Mouse (Mus musculus) regulatory T cell (primary cell): ENCODE results near the gene Sdsl.

Experiments used
- in situ Hi-C: fragments of 300-600 bp; cut with MboI, MseI; formaldehyde crosslinking; loops from one replicate; pipeline ENCODE4 v1.15.1; 2025; ENCODE audit warnings: high pct_unique_total_duplicates

The Sdsl gene

GRCm38 (mm10) chr5:120472770-120473169 lies at the start of gene Sdsl:
Sdsl (minus strand) TSS chr5:120472810.
- in situ Hi-C loops = no loop called here

DNA sequence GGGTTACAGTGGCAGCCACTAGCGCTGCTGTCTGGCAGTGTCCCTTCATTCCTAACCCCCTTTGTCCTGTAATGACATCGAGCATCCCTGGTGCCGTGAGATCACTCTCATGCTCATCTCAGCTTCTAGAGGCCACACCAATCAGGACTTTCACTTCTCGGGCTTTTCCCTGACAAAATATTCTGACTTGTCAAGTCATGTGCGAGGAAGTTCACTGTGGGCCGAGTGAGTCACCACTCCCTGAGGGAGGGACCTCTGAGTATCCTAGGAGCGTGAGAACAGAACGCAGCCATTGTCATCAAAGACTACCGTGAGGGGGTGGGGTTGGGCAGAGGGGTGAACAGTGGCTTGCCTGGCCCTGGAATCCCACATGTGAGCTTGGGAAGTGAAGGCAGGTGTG lies 44.9 kb upstream of the Sdsl start:
- in situ Hi-C loops = loop anchor here (10.0 to 25.0 kb wide), 3 partner anchors 67 to 1320 kb away; partner anchors contain the start of genes Dtx1, Iqcd, Pheta1 and Sh2b3

GRCm38 (mm10) chr5:120516221-120516984 lies 43.8 kb upstream of the Sdsl start:
- in situ Hi-C loops = loop anchor here (10.0 to 25.0 kb wide), 3 partner anchors 68 to 1321 kb away; partner anchors contain the start of genes Dtx1, Iqcd, Pheta1 and Sh2b3

DNA sequence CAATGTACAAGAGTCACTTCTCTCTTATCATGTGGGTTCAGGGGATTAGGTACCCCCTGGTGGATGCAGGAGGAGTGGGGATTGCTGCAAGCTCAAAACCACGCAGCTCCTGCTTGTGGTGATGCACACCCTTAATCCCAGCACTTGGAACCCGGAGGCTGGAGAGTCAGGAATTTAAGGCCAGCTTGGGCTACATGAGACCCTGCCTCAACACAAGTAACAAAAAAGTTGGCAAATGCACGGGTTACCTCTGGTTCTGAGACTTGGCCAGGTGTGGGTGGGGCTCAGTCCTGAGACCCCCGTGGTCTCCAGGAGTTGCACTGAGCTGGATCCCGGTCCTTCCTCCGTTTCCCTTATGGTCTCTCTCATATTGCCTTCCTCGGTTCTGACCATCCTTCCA lies 42.8 kb upstream of the Sdsl start:
- in situ Hi-C loops = loop anchor here (10.0 to 25.0 kb wide), 3 partner anchors 69 to 1322 kb away; partner anchors contain the start of genes Dtx1, Iqcd, Pheta1 and Sh2b3

GRCm38 (mm10) chr5:120514754-120515153 lies 42.1 kb upstream of the Sdsl start:
- in situ Hi-C loops = loop anchor here (10.0 to 25.0 kb wide), 3 partner anchors 70 to 1323 kb away; partner anchors contain the start of genes Dtx1, Iqcd, Pheta1 and Sh2b3

DNA sequence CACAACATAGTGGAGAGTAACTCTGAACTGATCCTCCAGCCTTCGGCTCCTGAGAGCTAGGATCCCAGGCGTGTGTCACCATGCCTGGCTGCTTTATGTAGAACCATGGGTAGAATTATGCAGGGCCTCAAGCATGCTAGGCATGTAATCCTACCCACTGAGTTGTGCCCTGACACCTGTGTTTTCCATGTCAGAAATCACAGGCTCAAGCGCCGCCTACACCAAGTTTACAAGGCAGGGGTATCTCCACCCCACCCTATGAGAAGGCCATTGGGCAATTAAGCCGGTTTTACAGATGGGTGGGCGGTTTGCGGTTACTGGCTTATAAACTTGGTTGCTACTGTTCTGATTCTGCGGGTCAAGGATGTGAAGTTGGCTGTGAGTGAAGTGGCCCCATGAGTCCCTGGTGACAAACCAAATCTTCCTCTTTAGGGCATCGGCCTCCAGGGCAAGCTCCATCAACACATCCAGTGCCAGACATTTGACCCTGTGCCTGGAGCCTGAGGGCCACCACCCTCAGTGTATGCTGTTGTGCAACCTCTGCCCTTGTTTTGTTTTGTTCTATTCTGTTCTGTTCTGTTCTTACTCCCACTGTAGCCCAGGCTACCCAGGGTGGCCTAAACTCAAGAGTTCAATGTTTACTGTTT lies 41.5 kb upstream of the Sdsl start:
- in situ Hi-C loops = loop anchor here (10.0 to 25.0 kb wide), 3 partner anchors 71 to 1323 kb away; partner anchors contain the start of genes Dtx1, Iqcd, Pheta1 and Sh2b3

- in situ Hi-C loops = loop anchor here (10.0 to 25.0 kb wide), 3 partner anchors 72 to 1324 kb away; partner anchors contain the start of genes Dtx1, Iqcd, Pheta1 and Sh2b3
These were observed 40.4 kb upstream of the Sdsl start for GRCm38 (mm10) chr5:120512911-120513555.

- in situ Hi-C loops = loop anchor here (10.0 to 25.0 kb wide), 3 partner anchors 73 to 1326 kb away; partner anchors contain the start of genes Dtx1, Iqcd, Pheta1 and Sh2b3
These were observed 39.1 kb upstream of the Sdsl start for GRCm38 (mm10) chr5:120511643-120512220.

DNA sequence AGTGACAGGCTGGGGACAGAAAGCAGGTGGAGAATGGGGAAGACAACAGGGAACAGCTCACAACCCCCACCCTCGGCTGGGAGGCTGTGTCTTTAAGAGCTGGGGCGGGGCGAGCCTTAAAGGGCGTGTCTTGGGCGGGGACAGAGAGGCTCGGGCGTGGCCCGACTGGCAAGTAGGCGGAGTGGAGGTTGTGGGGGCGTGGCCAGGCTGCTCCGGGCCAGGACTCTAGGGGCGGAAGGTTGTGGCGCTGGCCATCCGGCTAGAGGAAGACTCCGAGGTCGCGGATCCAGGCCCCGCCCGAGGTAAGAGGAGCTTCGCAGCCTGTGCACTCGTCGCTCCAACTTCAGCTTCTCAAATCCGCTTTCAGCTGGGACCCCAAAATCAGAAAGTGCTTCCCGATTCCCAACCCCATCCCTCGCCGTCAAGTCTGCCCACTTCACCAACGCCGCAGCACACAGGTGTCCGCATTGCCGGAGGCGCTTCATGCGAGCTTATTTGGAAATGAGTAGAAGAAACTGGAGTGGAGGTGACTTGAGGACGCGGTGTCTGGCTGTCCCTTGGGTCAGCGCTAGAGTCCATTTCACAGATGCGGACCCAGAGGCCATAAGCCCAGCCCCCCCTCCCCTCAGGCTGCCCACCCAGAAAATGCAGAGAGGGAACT lies 38.5 kb upstream of the Sdsl start, which contains the start of gene Slc8b1:
Slc8b1 (plus strand) TSS at position 187 of the 661 bp plus-strand sequence.
- in situ Hi-C loops = loop anchor here (10.0 to 25.0 kb wide), 3 partner anchors 74 to 1326 kb away; partner anchors contain the start of genes Dtx1, Iqcd, Pheta1 and Sh2b3

DNA sequence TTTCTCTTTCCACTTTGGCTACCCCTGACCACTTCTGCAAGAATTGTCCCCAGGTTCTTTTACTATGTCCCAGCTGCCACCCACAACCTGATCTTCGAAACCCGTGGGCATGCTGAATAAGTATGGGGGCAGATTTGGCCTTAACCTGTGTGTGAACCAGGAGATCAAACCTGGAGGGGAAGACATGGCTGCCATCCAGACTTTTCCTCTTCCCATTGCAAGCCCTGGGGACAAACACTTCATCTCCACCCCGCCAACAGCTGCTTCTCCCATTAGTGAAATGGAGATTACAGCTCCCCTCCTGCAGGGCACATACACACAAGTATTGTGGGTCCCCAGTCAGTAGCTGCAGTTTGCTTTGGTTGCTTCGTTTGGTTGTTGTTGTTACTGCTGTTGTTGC lies 34.7 kb upstream of the Sdsl start:
- in situ Hi-C loops = loop anchor here (25.0 kb wide), 1 partner anchor 1330 kb away; the partner anchor contains the start of genes Pheta1 and Sh2b3

GRCm38 (mm10) chr5:120506490-120506889 lies 33.9 kb upstream of the Sdsl start:
- in situ Hi-C loops = loop anchor here (25.0 kb wide), 1 partner anchor 1331 kb away; the partner anchor contains the start of genes Pheta1 and Sh2b3

DNA sequence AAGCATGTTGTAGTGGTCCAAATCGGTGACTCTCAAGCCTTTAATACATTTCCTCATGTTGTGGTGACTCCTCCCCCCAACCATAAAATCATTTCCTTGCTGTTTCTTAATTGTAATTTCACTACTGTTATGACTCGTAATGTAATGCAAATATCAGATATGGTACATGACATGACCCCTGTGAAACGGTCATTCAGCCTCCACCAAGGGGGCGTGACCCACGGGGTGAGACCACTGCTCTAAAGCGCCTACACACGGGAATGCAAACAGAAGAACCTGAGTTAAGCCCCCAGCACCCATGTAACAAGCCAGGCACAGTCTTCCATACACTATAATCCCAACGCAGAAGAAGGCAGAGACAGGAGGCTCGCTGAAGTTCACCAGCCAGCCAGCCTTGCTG lies 33.2 kb upstream of the Sdsl start:
- in situ Hi-C loops = loop anchor here (25.0 kb wide), 1 partner anchor 1332 kb away; the partner anchor contains the start of genes Pheta1 and Sh2b3

DNA sequence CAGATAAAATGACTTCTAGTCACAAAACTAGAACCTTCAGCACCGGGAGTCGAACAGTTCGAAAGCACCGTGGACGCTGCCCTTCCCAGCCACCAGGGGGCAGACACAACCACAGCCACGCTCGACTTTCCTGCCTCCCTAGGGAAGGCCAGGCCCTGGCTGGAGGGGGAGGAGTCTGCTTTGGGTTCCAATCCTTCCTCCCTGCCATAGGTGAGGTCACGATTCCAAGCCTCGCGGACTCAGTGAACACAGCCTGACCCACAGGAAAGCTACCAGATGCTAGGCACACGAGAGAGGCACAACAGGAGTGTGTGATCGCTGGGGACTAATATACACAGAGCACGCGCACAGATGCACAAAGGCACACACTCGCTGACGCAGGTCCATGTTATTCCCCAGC lies 32.8 kb upstream of the Sdsl start:
- in situ Hi-C loops = loop anchor here (25.0 kb wide), 1 partner anchor 1332 kb away; the partner anchor contains the start of genes Pheta1 and Sh2b3

DNA sequence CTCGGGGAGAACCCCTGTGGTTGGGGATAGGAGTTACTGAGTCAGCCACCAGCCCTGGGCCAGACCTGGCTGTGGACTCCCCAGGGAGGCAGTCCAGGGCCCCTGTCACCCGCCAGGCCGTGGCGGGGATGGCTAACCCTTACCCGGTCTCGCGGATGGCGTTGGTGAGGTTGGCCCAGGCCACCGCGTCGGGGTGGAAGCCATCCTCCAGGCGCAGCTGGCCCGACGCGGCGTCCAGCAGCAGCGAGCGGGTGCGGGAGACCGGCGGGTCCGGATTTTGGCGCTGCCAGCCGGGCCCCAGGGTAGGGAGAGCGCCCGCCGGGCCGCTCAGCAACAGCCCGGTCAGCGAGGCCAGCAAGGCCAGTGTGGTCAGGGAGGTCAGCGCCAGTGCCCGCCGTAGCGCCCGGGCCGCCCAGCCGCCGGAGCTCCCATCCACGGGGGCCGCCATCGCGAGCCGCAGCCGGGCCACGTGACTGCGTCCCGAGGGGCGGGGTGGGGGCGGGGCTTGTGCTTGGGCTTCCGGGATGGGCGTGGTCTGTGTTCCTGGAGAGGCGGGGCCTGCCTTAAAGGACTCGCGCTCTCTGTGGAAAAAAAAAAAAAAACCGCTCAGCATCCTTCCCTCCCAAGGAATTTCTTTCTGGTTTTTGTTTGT lies 30.7 kb upstream of the Sdsl start, which contains the start of gene Plbd2:
Plbd2 (minus strand) TSS at position 482 of the 652 bp plus-strand sequence.
- in situ Hi-C loops = loop anchor here (5.0 to 25.0 kb wide), 2 partner anchors 104 to 1334 kb away; partner anchors contain the start of genes Pheta1 and Sh2b3

DNA sequence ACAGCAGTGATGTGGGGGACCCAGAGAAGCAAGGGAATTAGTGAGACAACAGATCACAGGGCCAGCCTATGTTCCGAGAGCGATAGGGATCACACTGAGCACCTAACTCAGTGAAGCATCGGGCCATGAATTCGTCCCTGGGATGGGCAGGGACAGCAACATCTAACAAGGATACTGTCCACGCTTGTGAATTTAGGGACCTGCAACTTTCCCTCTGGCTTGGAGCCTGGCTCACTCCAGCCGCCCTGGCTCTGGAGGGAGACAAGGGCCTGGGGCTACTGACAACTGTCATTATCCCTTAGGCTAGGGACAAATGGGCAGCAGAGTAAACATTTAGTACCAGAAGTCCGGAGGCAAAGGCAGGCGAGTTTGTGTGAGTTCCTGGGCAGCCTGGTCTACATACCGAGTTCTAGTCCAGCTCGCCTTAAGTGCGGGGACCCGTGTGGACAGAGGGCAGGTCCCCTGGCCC lies 30.1 kb upstream of the Sdsl start:
- in situ Hi-C loops = loop anchor here (5.0 to 25.0 kb wide), 2 partner anchors 105 to 1335 kb away; partner anchors contain the start of genes Pheta1 and Sh2b3

GRCm38 (mm10) chr5:120502147-120502621 lies 29.6 kb upstream of the Sdsl start:
- in situ Hi-C loops = loop anchor here (5.0 to 25.0 kb wide), 2 partner anchors 105 to 1335 kb away; partner anchors contain the start of genes Pheta1 and Sh2b3

DNA sequence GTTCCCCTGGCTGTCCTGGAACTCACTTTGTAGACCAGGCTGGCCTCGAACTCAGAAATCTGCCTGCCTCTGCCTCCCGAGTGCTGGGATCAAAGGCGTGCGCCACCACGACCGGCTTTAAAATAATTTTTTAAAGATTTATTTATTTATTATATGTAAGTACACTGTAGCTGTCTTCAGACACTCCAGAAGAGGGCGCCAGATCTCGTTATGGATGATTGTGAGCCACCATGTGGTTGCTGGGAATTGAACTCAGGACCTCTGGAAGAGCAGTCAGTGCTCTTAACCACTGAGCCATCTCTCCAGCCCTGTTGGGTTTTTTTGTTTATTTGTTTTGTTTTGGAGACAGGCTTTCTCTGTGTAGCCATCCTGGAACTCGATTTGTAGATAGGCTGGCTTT lies 28.0 kb upstream of the Sdsl start:
- in situ Hi-C loops = loop anchor here (5.0 to 25.0 kb wide), 2 partner anchors 107 to 1337 kb away; partner anchors contain the start of genes Pheta1 and Sh2b3

DNA sequence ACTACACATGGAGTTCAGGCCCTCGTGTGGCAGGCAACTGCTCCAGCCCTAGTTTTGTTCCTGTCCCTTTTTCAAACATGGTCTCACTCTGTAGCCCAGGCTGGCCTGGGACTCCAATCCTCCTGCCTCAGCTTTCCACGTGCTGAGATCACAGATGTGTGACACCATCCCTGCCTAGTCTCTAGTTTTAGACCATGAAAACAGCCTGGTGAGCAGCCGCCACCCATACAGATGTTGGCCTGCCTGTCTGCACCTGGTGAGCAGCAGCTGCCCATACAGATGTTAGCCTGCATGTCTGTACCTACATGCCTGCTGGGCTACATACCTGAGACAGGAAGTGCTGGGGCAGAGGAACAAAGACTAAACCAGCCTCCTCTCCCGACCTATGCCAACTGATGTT lies 26.6 kb upstream of the Sdsl start:
- in situ Hi-C loops = no loop called here

DNA sequence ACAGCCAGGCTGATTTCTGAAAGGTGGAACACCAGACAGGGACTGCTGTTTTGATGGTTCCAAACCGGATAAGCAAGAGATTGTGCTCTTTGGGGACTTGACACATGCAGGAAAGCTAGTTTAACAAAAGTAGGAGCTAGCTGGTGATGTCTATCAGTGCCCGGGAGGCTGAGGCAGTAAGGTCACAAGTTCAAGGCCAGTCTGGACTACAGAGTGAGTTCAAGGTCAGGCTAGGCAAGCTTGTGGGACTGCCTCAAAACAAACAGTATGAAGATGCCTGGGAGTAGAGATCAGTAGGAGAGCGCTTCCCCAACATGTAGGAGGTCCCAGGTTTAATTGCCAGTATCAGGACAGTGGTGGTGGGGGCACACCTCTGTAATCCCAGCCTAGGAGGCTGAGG lies 24.5 kb upstream of the Sdsl start:
- in situ Hi-C loops = no loop called here
